Mouse (Mus musculus): ENCODE data around the gene Prune2. TPM values are rescaled to one million over a fixed set of nuclear protein-coding genes. Genes with fewer than 3 reads are reported as not detected.
"Not testable (repeated sequence)": the region's sequence is repeated elsewhere in the genome, so short reads cannot be mapped to it uniquely, and the experiment has no call there.

Gene Prune2
- polyA plus RNA-seq, 1 experiment = 3.3 TPM

- H3K4me1 ChIP-seq (ENCODE audit: control insufficient read depth, insufficient read depth, low read length) = no peaks in the 10 kb centered on the region
- no peak overlapping the region for H3K27ac ChIP-seq (ENCODE audit: control insufficient read depth, insufficient read depth, low read depth, low read length, poor library complexity)
- no peak overlapping the region for H3K4me3 ChIP-seq (replicated peaks; ENCODE audit: control insufficient read depth, low read depth, low read length)
- WGBS = 76% methylated on average over 2 of the region's 2 CpGs
- TF ChIP-seq CTCF (IDR thresholded peaks at IDR 0.05; ENCODE audit: control insufficient read depth, insufficient read depth, low read length) (no peak), POLR2A (IDR thresholded peaks at IDR 0.05; ENCODE audit: borderline replicate concordance, control insufficient read depth, low read depth, low read length) (no peak)
Observed at GRCm38 (mm10) chr19:17155216-17155615, 199.3 kb downstream of the Prune2 start.

- H3K4me3 ChIP-seq (replicated peaks; ENCODE audit: control insufficient read depth, low read depth, low read length) = no peak overlapping the region
- no peak for TF ChIP-seq CTCF (IDR thresholded peaks at IDR 0.05; ENCODE audit: control insufficient read depth, insufficient read depth, low read length)
- TF ChIP-seq POLR2A (IDR thresholded peaks at IDR 0.05; ENCODE audit: borderline replicate concordance, control insufficient read depth, low read depth, low read length) = no peak
- no peak overlapping the region for H3K27ac ChIP-seq (ENCODE audit: control insufficient read depth, insufficient read depth, low read depth, low read length, poor library complexity)
- 53% methylated on average over 2 of the region's 2 CpGs for WGBS
- H3K4me1 ChIP-seq (ENCODE audit: control insufficient read depth, insufficient read depth, low read length) = peaks cover 2% of the 10 kb centered on the region; the same call in 1 of the 2 replicates
Observed at GRCm38 (mm10) chr19:17159676-17160075, 203.8 kb downstream of the Prune2 start.

- H3K27ac ChIP-seq (ENCODE audit: control insufficient read depth, insufficient read depth, low read depth, low read length, poor library complexity) = no peak overlapping the region
- 70% methylated on average over 2 of the region's 2 CpGs for WGBS
- no peak overlapping the region for H3K4me3 ChIP-seq (replicated peaks; ENCODE audit: control insufficient read depth, low read depth, low read length)
- TF ChIP-seq POLR2A (IDR thresholded peaks at IDR 0.05; ENCODE audit: borderline replicate concordance, control insufficient read depth, low read depth, low read length) = no peak
- H3K4me1 ChIP-seq (ENCODE audit: control insufficient read depth, insufficient read depth, low read length) = peaks cover 2% of the 10 kb centered on the region; the same call in 1 of the 2 replicates
Observed at GRCm38 (mm10) chr19:17160231-17160630, 204.3 kb downstream of the Prune2 start.

- no peak for TF ChIP-seq POLR2A (IDR thresholded peaks at IDR 0.05; ENCODE audit: borderline replicate concordance, control insufficient read depth, low read depth, low read length)
- peak; percentile 74 for TF ChIP-seq CTCF (IDR thresholded peaks at IDR 0.05; ENCODE audit: control insufficient read depth, insufficient read depth, low read length)
- WGBS = 9% methylated on average over 13 of the region's 13 CpGs
- Histone ChIP-seq H3K27ac (ENCODE audit: control insufficient read depth, insufficient read depth, low read depth, low read length, poor library complexity) (no peak overlapping the region), H3K4me1 (ENCODE audit: control insufficient read depth, insufficient read depth, low read length) (peaks cover 6% of the 10 kb centered on the region), H3K4me3 (replicated peaks; ENCODE audit: control insufficient read depth, low read depth, low read length) (no peak overlapping the region)
Observed at GRCm38 (mm10) chr19:17163511-17163953, 207.6 kb downstream of the Prune2 start.

GRCm38 (mm10) chr19:17166288-17166687, 210.4 kb downstream of the Prune2 start:
- WGBS = 17% methylated on average over 7 of the region's 7 CpGs
- no peak overlapping the region for H3K4me3 ChIP-seq (replicated peaks; ENCODE audit: control insufficient read depth, low read depth, low read length)
- peak overlapping the region; percentile 57 for H3K27ac ChIP-seq (ENCODE audit: control insufficient read depth, insufficient read depth, low read depth, low read length, poor library complexity)
- H3K4me1 ChIP-seq (ENCODE audit: control insufficient read depth, insufficient read depth, low read length) = peaks cover 6% of the 10 kb centered on the region
- TF ChIP-seq CTCF (IDR thresholded peaks at IDR 0.05; ENCODE audit: control insufficient read depth, insufficient read depth, low read length) (no peak), POLR2A (IDR thresholded peaks at IDR 0.05; ENCODE audit: borderline replicate concordance, control insufficient read depth, low read depth, low read length) (no peak)

- H3K4me1 ChIP-seq (ENCODE audit: control insufficient read depth, insufficient read depth, low read length) = peaks cover 6% of the 10 kb centered on the region
- 90% methylated on average over 9 of the region's 9 CpGs for WGBS
- no peak overlapping the region for H3K4me3 ChIP-seq (replicated peaks; ENCODE audit: control insufficient read depth, low read depth, low read length)
- TF ChIP-seq CTCF (IDR thresholded peaks at IDR 0.05; ENCODE audit: control insufficient read depth, insufficient read depth, low read length) = no peak
- no peak for TF ChIP-seq POLR2A (IDR thresholded peaks at IDR 0.05; ENCODE audit: borderline replicate concordance, control insufficient read depth, low read depth, low read length)
- no peak overlapping the region for H3K27ac ChIP-seq (ENCODE audit: control insufficient read depth, insufficient read depth, low read depth, low read length, poor library complexity)
Observed at GRCm38 (mm10) chr19:17168186-17168585, 212.3 kb downstream of the Prune2 start.

- WGBS = 79% methylated on average over 10 of the region's 10 CpGs
Observed at GRCm38 (mm10) chr19:17169746-17170145, 213.8 kb downstream of the Prune2 start.

GRCm38 (mm10) chr19:17174501-17174900, 218.6 kb downstream of the Prune2 start:
- 87% methylated on average over 2 of the region's 2 CpGs for WGBS

More at GRCm38 (mm10) chr19:17169746-17170145, 213.8 kb downstream of the Prune2 start:
- no peak overlapping the region for H3K4me3 ChIP-seq (replicated peaks; ENCODE audit: control insufficient read depth, low read depth, low read length)
- H3K27ac ChIP-seq (ENCODE audit: control insufficient read depth, insufficient read depth, low read depth, low read length, poor library complexity) = no peak overlapping the region
- peaks cover 3% of the 10 kb centered on the region for H3K4me1 ChIP-seq (ENCODE audit: control insufficient read depth, insufficient read depth, low read length)
- no peak for TF ChIP-seq POLR2A (IDR thresholded peaks at IDR 0.05; ENCODE audit: borderline replicate concordance, control insufficient read depth, low read depth, low read length)
- no peak for TF ChIP-seq CTCF (IDR thresholded peaks at IDR 0.05; ENCODE audit: control insufficient read depth, insufficient read depth, low read length)

GRCm38 (mm10) chr19:17180506-17180905, 224.6 kb downstream of the Prune2 start:
- H3K4me3 ChIP-seq (replicated peaks; ENCODE audit: control insufficient read depth, low read depth, low read length) = no peak overlapping the region
- TF ChIP-seq POLR2A (IDR thresholded peaks at IDR 0.05; ENCODE audit: borderline replicate concordance, control insufficient read depth, low read depth, low read length) = no peak
- no peak for TF ChIP-seq CTCF (IDR thresholded peaks at IDR 0.05; ENCODE audit: control insufficient read depth, insufficient read depth, low read length)
- no peak overlapping the region for H3K27ac ChIP-seq (ENCODE audit: control insufficient read depth, insufficient read depth, low read depth, low read length, poor library complexity)
- 45% methylated on average over 4 of the region's 4 CpGs for WGBS
- H3K4me1 ChIP-seq (ENCODE audit: control insufficient read depth, insufficient read depth, low read length) = no peaks in the 10 kb centered on the region

More at GRCm38 (mm10) chr19:17174501-17174900, 218.6 kb downstream of the Prune2 start:
- H3K4me3 ChIP-seq (replicated peaks; ENCODE audit: control insufficient read depth, low read depth, low read length); H3K4me1 ChIP-seq (ENCODE audit: control insufficient read depth, insufficient read depth, low read length); H3K27ac ChIP-seq (ENCODE audit: control insufficient read depth, insufficient read depth, low read depth, low read length, poor library complexity): not testable (repeated sequence)

Measured in bone marrow, adult 2 months (tissue).